Mouse (Mus musculus): ENCODE results near the gene Txnl4b. TPM values are rescaled to one million over a fixed set of nuclear protein-coding genes. Genes with fewer than 3 reads are reported as not detected.

Gene Txnl4b
- polyA plus RNA-seq (2015; fragmentation: Nextera tagmentation; extraction: Ambion mirVana) = 25.8 and 26.5 TPM in 2 replicates

- Histone ChIP-seq H3K27ac (peak within 1 kb of the TSS; percentile 93), H3K9me3 (no peaks in the 10 kb centered on the region), H3K4me3 (peak within 1 kb of the TSS; percentile 96), H3K9ac (peak within 1 kb of the TSS; percentile 95), H3K27me3 (no peaks in the 10 kb centered on the region), H3K4me1 (peaks cover 16% of the 10 kb centered on the region), H3K4me2 (peak within 1 kb of the TSS; percentile 79), H3K36me3 (peaks cover 35% of the 10 kb centered on the region)
- peak; percentile 100 for ATAC-seq (ENCODE audit: insufficient number of reproducible peaks, insufficient read depth, low FRiP score, low TSS enrichment, low read depth)
- under 1% methylated on average over 52 of the region's 52 CpGs for WGBS
Measured at GRCm38 (mm10) chr8:109565498-109566333, at the start of gene Txnl4b, which contains the start of gene Dhx38. Txnl4b (plus strand) TSS chr8:109565892. Dhx38 (minus strand) TSS chr8:109565861.

- 0 out of 2 replicates have a peak, but pooled peaks cover 4% of the 10 kb centered on the region for H3K9me3 ChIP-seq
- no peak overlapping the region for H3K4me3 ChIP-seq
- H3K27me3 ChIP-seq = peaks cover 4% of the 10 kb centered on the region; the same call in 1 of the 2 replicates
- 74% methylated on average over 2 of the region's 2 CpGs for WGBS
- no peak for ATAC-seq (ENCODE audit: insufficient number of reproducible peaks, insufficient read depth, low FRiP score, low TSS enrichment, low read depth)
- no peak overlapping the region for H3K9ac ChIP-seq
- no peaks in the 10 kb centered on the region for H3K4me1 ChIP-seq
- no peaks in the 10 kb centered on the region for H3K36me3 ChIP-seq
- H3K27ac ChIP-seq = no peak overlapping the region
- H3K4me2 ChIP-seq = no peak overlapping the region
Measured at GRCm38 (mm10) chr8:109524008-109524407, 41.7 kb upstream of the Txnl4b start.

- no peak overlapping the region for H3K4me2 ChIP-seq
- 87% methylated on average over 19 of the region's 19 CpGs for WGBS
- no peak overlapping the region for H3K4me3 ChIP-seq
- no peaks in the 10 kb centered on the region for H3K9me3 ChIP-seq
- 0 out of 2 replicates have a peak, but pooled peaks cover 3% of the 10 kb centered on the region for H3K4me1 ChIP-seq
- ATAC-seq (ENCODE audit: insufficient number of reproducible peaks, insufficient read depth, low FRiP score, low TSS enrichment, low read depth) = no peak
- H3K36me3 ChIP-seq = no peaks in the 10 kb centered on the region
- H3K9ac ChIP-seq = no peak overlapping the region
- no peaks in the 10 kb centered on the region for H3K27me3 ChIP-seq
- no peak overlapping the region for H3K27ac ChIP-seq
Measured at GRCm38 (mm10) chr8:109535140-109535990, 30.3 kb upstream of the Txnl4b start.

GRCm38 (mm10) chr8:109536703-109537102 is 29.0 kb upstream of the Txnl4b start:
- no peaks in the 10 kb centered on the region for H3K36me3 ChIP-seq
- H3K4me2 ChIP-seq = peak overlapping the region; percentile 48
- 2% methylated on average over 5 of the region's 5 CpGs for WGBS
- no peak overlapping the region for H3K27ac ChIP-seq
- no peak overlapping the region for H3K9ac ChIP-seq
- no peaks in the 10 kb centered on the region for H3K9me3 ChIP-seq
- H3K27me3 ChIP-seq = no peaks in the 10 kb centered on the region
- peak overlapping the region; percentile 25 for H3K4me3 ChIP-seq
- H3K4me1 ChIP-seq = 0 out of 2 replicates have a peak, but pooled peaks cover 3% of the 10 kb centered on the region
- no peak for ATAC-seq (ENCODE audit: insufficient number of reproducible peaks, insufficient read depth, low FRiP score, low TSS enrichment, low read depth)

- Histone ChIP-seq H3K4me2 (no peak overlapping the region), H3K9ac (no peak overlapping the region), H3K36me3 (peaks cover 14% of the 10 kb centered on the region), H3K27ac (peak overlapping the region; percentile 66), H3K27me3 (no peaks in the 10 kb centered on the region), H3K4me1 (peaks cover 15% of the 10 kb centered on the region; the same call in 1 of the 2 replicates), H3K4me3 (no peak overlapping the region), H3K9me3 (no peaks in the 10 kb centered on the region)
- 69% methylated on average over 5 of the region's 5 CpGs for whole genome bisulfite sequencing
- no peak for ATAC-seq (ENCODE audit: insufficient number of reproducible peaks, insufficient read depth, low FRiP score, low TSS enrichment, low read depth)
Measured at GRCm38 (mm10) chr8:109542165-109542564, 23.5 kb upstream of the Txnl4b start.

GRCm38 (mm10) chr8:109542748-109543519 is 22.8 kb upstream of the Txnl4b start:
- Histone ChIP-seq H3K27ac (peak overlapping the region; percentile 66; the same call in 1 of the 2 replicates), H3K36me3 (peaks cover 22% of the 10 kb centered on the region), H3K4me3 (no peak overlapping the region), H3K4me1 (peaks cover 15% of the 10 kb centered on the region; the same call in 1 of the 2 replicates), H3K9ac (no peak overlapping the region), H3K9me3 (no peaks in the 10 kb centered on the region), H3K4me2 (no peak overlapping the region), H3K27me3 (no peaks in the 10 kb centered on the region)
- WGBS = 74% methylated on average over 8 of the region's 8 CpGs
- ATAC-seq (ENCODE audit: insufficient number of reproducible peaks, insufficient read depth, low FRiP score, low TSS enrichment, low read depth) = no peak

- 53% methylated on average over 3 of the region's 3 CpGs for WGBS
- Histone ChIP-seq H3K4me1 (peaks cover 15% of the 10 kb centered on the region; the same call in 1 of the 2 replicates), H3K36me3 (peaks cover 33% of the 10 kb centered on the region), H3K4me3 (no peak overlapping the region), H3K27me3 (no peaks in the 10 kb centered on the region), H3K27ac (no peak overlapping the region), H3K4me2 (no peak overlapping the region), H3K9me3 (no peaks in the 10 kb centered on the region), H3K9ac (no peak overlapping the region)
- no peak for ATAC-seq (ENCODE audit: insufficient number of reproducible peaks, insufficient read depth, low FRiP score, low TSS enrichment, low read depth)
Measured at GRCm38 (mm10) chr8:109544049-109544448, 21.6 kb upstream of the Txnl4b start.

GRCm38 (mm10) chr8:109551663-109552062 is 14.0 kb upstream of the Txnl4b start:
- WGBS = 42% methylated on average over 3 of the region's 3 CpGs
- H3K9me3 ChIP-seq = no peaks in the 10 kb centered on the region
- H3K36me3 ChIP-seq = peaks cover 100% of the 10 kb centered on the region
- no peaks in the 10 kb centered on the region for H3K27me3 ChIP-seq
- no peak for ATAC-seq (ENCODE audit: insufficient number of reproducible peaks, insufficient read depth, low FRiP score, low TSS enrichment, low read depth)
- H3K4me1 ChIP-seq = no peaks in the 10 kb centered on the region
- no peak overlapping the region for H3K27ac ChIP-seq
- H3K9ac ChIP-seq = no peak overlapping the region
- H3K4me2 ChIP-seq = no peak overlapping the region
- no peak overlapping the region for H3K4me3 ChIP-seq

GRCm38 (mm10) chr8:109563881-109564280 is 1.8 kb upstream of the Txnl4b start:
- H3K27ac ChIP-seq = no peak overlapping the region
- H3K36me3 ChIP-seq = peaks cover 40% of the 10 kb centered on the region
- no peak overlapping the region for H3K9ac ChIP-seq
- H3K9me3 ChIP-seq = no peaks in the 10 kb centered on the region
- H3K4me2 ChIP-seq = peak overlapping the region; percentile 79
- 69% methylated on average over 2 of the region's 2 CpGs for WGBS
- H3K4me3 ChIP-seq = peak overlapping the region; percentile 96; the same call in 1 of the 2 replicates
- no peaks in the 10 kb centered on the region for H3K27me3 ChIP-seq
- ATAC-seq (ENCODE audit: insufficient number of reproducible peaks, insufficient read depth, low FRiP score, low TSS enrichment, low read depth) = no peak
- H3K4me1 ChIP-seq = peaks cover 16% of the 10 kb centered on the region

- WGBS = 7% methylated on average over 10 of the region's 10 CpGs
- Histone ChIP-seq H3K4me3 (peak overlapping the region; percentile 96), H3K9ac (peak overlapping the region; percentile 95), H3K36me3 (peaks cover 38% of the 10 kb centered on the region), H3K4me1 (peaks cover 16% of the 10 kb centered on the region), H3K27ac (peak overlapping the region; percentile 93; the same call in 1 of the 2 replicates), H3K27me3 (no peaks in the 10 kb centered on the region), H3K9me3 (no peaks in the 10 kb centered on the region), H3K4me2 (peak overlapping the region; percentile 79)
- ATAC-seq (ENCODE audit: insufficient number of reproducible peaks, insufficient read depth, low FRiP score, low TSS enrichment, low read depth) = no peak
Measured at GRCm38 (mm10) chr8:109564766-109565165, 926 bp upstream of the Txnl4b start.

- Histone ChIP-seq H3K4me1 (peaks cover 7% of the 10 kb centered on the region), H3K4me3 (no peak overlapping the region), H3K36me3 (peaks cover 31% of the 10 kb centered on the region; the same call in 1 of the 2 replicates), H3K27ac (no peak overlapping the region), H3K4me2 (no peak overlapping the region), H3K9me3 (no peaks in the 10 kb centered on the region), H3K9ac (no peak overlapping the region), H3K27me3 (no peaks in the 10 kb centered on the region)
- no peak for ATAC-seq (ENCODE audit: insufficient number of reproducible peaks, insufficient read depth, low FRiP score, low TSS enrichment, low read depth)
- 89% methylated on average over 12 of the region's 12 CpGs for WGBS
Measured at GRCm38 (mm10) chr8:109571139-109571538, 5.4 kb downstream of the Txnl4b start.
